Mouse (Mus musculus): ENCODE data around the gene Ambp. TPM values are rescaled to one million over a fixed set of nuclear protein-coding genes. Genes with fewer than 3 reads are reported as not detected.

Ambp gene
- 0.12 and 1.1 TPM in 2 replicates for polyA plus RNA-seq (2015; fragmentation: Nextera tagmentation; extraction: Ambion mirVana)

DNA sequence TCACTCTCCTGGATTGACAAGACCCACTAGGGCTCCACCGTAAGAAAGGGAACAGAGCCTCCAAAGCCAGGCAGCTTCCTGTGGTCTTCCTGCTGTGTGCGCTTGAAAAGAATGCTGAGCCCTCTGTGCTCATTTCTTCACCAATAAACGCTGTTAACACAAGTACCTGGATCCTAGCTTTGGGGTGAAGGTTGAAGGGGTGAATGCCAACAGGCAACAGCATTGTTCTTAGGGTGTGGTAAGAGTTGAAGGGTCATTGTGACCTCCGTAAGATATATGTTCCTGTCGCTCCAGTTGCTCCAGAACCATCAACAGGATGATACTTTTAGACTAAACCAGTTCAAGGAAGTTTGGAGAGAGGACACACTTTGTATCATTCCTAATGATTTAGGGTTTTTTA is at the start of gene Ambp:
TSS of gene Ambp (minus strand) at position 101 of the 400 bp plus-strand sequence.
- H3K27ac ChIP-seq (replicated peaks), result no peak within 1 kb of the TSS
- WGBS, result 64% methylated on average over 5 of the region's 5 CpGs
- no peaks in the 10 kb centered on the region for H3K36me3 ChIP-seq
- H3K27me3 ChIP-seq, result no peaks in the 10 kb centered on the region
- 0 out of 2 replicates have a peak, but pooled peaks cover 4% of the 10 kb centered on the region for H3K4me1 ChIP-seq (replicated peaks)
- no peak for ATAC-seq (ENCODE audit: low FRiP score, low read depth)
- no peak within 1 kb of the TSS for H3K4me2 ChIP-seq
- no peak within 1 kb of the TSS for H3K9ac ChIP-seq
- no peaks in the 10 kb centered on the region for H3K9me3 ChIP-seq
- H3K4me3 ChIP-seq, result no peak within 1 kb of the TSS

GRCm38 (mm10) chr4:63203874-63204273 is 49.3 kb upstream of the Ambp start:
- H3K9me3 ChIP-seq, result no peaks in the 10 kb centered on the region
- H3K4me2 ChIP-seq, result no peak overlapping the region
- no peak overlapping the region for H3K4me3 ChIP-seq
- H3K27me3 ChIP-seq, result no peaks in the 10 kb centered on the region
- H3K27ac ChIP-seq (replicated peaks), result no peak overlapping the region
- H3K4me1 ChIP-seq (replicated peaks), result 0 out of 2 replicates have a peak, but pooled peaks cover 3% of the 10 kb centered on the region
- no peak for ATAC-seq (ENCODE audit: low FRiP score, low read depth)
- no peak overlapping the region for H3K9ac ChIP-seq
- H3K36me3 ChIP-seq, result no peaks in the 10 kb centered on the region
- 91% methylated on average over 7 of the region's 7 CpGs for WGBS

DNA sequence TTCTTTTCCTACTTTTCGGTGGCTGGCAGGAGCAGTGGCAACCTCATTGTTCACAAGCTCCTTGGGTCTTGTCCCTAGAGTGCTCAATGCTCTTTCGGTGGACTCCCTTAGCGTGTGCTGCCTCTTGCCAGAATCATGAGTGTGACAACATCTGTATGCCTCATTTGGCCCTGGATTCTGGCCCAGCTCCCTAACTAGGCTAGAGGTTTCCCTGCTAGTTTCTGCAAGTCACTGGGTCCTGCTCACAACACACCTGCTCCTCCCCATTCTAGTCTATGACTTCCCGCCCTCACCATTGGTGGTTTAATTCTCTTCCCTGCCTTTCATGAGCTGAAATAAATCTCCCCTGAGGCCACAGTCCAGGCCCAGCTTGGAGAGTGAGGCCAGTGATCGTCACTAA is 44.8 kb upstream of the Ambp start:
- H3K4me1 ChIP-seq (replicated peaks), result no peaks in the 10 kb centered on the region
- no peaks in the 10 kb centered on the region for H3K9me3 ChIP-seq
- no peaks in the 10 kb centered on the region for H3K27me3 ChIP-seq
- no peak overlapping the region for H3K4me3 ChIP-seq
- 90% methylated on average over 5 of the region's 5 CpGs for WGBS
- no peak for ATAC-seq (ENCODE audit: low FRiP score, low read depth)
- no peak overlapping the region for H3K4me2 ChIP-seq
- no peak overlapping the region for H3K27ac ChIP-seq (replicated peaks)
- no peak overlapping the region for H3K9ac ChIP-seq
- H3K36me3 ChIP-seq, result no peaks in the 10 kb centered on the region

GRCm38 (mm10) chr4:63194366-63194765 is 39.8 kb upstream of the Ambp start:
- no peak for ATAC-seq (ENCODE audit: low FRiP score, low read depth)
- H3K4me1 ChIP-seq (replicated peaks), result no peaks in the 10 kb centered on the region
- no peak overlapping the region for H3K4me3 ChIP-seq
- no peaks in the 10 kb centered on the region for H3K9me3 ChIP-seq
- H3K27me3 ChIP-seq, result no peaks in the 10 kb centered on the region
- no peaks in the 10 kb centered on the region for H3K36me3 ChIP-seq
- no peak overlapping the region for H3K4me2 ChIP-seq
- H3K27ac ChIP-seq (replicated peaks), result no peak overlapping the region
- WGBS, result 89% methylated on average over 2 of the region's 2 CpGs
- H3K9ac ChIP-seq, result no peak overlapping the region

DNA sequence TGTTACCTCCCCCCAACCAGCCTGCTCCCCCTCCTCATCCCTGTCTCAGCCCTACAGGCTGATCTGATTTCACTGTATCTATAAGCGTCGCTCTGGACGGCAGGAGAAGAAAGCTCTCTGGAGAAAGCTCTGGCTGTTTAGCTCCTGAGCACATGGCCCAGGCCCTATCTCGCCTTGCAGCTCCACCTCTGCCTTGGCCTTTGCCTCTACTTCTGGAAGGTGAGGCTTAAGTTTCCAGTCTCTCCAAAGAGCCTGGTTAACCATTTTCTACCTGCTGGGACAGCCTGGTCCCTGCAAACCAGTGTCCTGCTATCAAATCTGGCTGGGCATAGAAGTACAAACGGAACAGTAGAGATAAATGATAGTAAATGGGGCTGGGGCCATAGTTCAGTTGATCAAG is 37.0 kb upstream of the Ambp start:
- 72% methylated on average over 5 of the region's 5 CpGs for WGBS
- H3K27ac ChIP-seq (replicated peaks), result no peak overlapping the region
- no peaks in the 10 kb centered on the region for H3K9me3 ChIP-seq
- H3K4me2 ChIP-seq, result no peak overlapping the region
- no peak for ATAC-seq (ENCODE audit: low FRiP score, low read depth)
- no peaks in the 10 kb centered on the region for H3K36me3 ChIP-seq
- H3K4me1 ChIP-seq (replicated peaks), result no peaks in the 10 kb centered on the region; the same call in 1 of the 2 replicates
- H3K27me3 ChIP-seq, result no peaks in the 10 kb centered on the region
- no peak overlapping the region for H3K4me3 ChIP-seq
- H3K9ac ChIP-seq, result no peak overlapping the region

DNA sequence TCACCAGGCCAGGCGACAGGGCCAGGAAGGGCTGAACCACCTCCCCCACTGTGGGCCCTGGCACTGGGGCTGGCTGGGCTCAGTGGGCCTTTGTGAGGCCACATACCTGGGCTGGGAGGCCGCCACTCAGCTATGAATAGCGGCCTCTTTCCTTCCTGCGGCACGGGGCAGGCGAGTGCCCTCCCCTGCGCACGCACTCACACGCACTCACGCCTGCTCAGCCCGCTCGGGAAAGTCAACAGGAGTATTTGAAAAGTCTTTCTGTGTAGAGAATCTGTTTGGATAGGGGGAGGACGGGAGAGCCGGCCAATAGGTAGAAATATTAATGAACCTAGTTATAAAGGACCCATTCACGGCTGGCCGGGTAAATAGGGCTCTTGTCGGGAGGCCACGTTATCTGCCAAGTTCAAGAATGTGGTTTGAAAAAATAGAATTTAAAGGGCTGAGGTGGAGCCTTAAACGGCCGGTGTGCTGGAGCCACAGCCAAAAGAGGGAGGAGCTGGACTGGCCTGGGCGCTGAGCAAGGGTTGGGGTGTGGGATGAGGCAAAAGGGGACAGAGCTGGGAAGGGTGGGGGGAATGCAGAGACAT is 31.8 kb upstream of the Ambp start:
- Histone ChIP-seq H3K4me3 (no peak overlapping the region), H3K4me2 (0 out of 2 replicates have a peak overlapping the region, but pooled peaks have one; percentile 4), H3K4me1 (replicated peaks) (peaks cover 5% of the 10 kb centered on the region; the same call in 1 of the 2 replicates), H3K27me3 (no peaks in the 10 kb centered on the region), H3K36me3 (no peaks in the 10 kb centered on the region), H3K9me3 (no peaks in the 10 kb centered on the region), H3K9ac (no peak overlapping the region), H3K27ac (replicated peaks) (no peak overlapping the region)
- WGBS, result 47% methylated on average over 21 of the region's 21 CpGs
- ATAC-seq (ENCODE audit: low FRiP score, low read depth), result peak; percentile 61

GRCm38 (mm10) chr4:63181556-63181955 is 27.0 kb upstream of the Ambp start:
- peak; percentile 90 for ATAC-seq (ENCODE audit: low FRiP score, low read depth)
- no peak overlapping the region for H3K27ac ChIP-seq (replicated peaks)
- 13% methylated on average over 5 of the region's 5 CpGs for WGBS
- no peaks in the 10 kb centered on the region for H3K36me3 ChIP-seq
- no peaks in the 10 kb centered on the region for H3K9me3 ChIP-seq
- H3K4me2 ChIP-seq, result no peak overlapping the region
- no peaks in the 10 kb centered on the region for H3K27me3 ChIP-seq
- H3K9ac ChIP-seq, result no peak overlapping the region
- peaks cover 5% of the 10 kb centered on the region; the same call in 1 of the 2 replicates for H3K4me1 ChIP-seq (replicated peaks)
- H3K4me3 ChIP-seq, result no peak overlapping the region

DNA sequence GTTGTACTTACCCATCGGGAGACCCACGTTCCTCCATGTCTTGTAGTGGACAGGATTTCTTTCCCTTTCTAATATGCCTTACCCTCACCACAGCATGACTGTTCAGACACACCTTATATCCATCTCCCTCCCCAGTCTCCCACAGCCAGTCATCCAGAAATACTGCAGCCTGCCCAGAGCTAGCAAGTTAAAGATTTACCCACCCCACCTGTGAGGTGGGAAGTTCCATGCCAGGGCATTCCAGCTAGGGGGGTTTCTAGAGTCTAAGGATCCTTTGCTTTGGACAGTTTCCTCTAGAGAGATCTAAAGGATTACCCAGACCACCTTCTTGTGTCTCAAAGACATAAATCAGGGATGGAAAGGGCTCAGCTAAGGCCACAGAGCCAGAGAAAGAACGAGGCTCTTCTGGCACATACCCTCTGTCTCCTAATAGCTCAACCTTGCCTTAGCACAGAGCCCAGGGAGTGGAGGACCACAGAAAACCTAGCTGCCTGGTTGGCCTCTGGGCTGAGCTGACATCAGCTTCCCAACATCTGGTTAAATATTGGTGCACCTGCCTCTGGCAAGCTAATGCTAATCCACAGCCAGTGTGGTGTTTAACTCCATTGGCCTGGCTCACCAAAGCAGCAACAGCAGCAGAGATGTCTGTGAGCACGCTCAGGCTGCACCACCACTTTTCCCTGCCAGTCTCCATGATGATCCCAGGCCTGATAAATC is 17.5 kb upstream of the Ambp start, which contains the start of gene Kif12:
TSS of gene Kif12 (minus strand) at position 163 of the 717 bp plus-strand sequence.
- H3K4me2 ChIP-seq, result no peak within 1 kb of the TSS
- WGBS, result 85% methylated on average over 4 of the region's 4 CpGs

GRCm38 (mm10) chr4:63171122-63171521 is 16.5 kb upstream of the Ambp start:
- no peak for ATAC-seq (ENCODE audit: low FRiP score, low read depth)
- Histone ChIP-seq H3K9ac (no peak overlapping the region), H3K4me3 (no peak overlapping the region), H3K4me2 (no peak overlapping the region), H3K9me3 (no peaks in the 10 kb centered on the region), H3K27me3 (no peaks in the 10 kb centered on the region; the same call in 1 of the 2 replicates), H3K4me1 (replicated peaks) (no peaks in the 10 kb centered on the region), H3K36me3 (no peaks in the 10 kb centered on the region), H3K27ac (replicated peaks) (no peak overlapping the region)
- 54% methylated on average over 24 of the region's 24 CpGs for WGBS

More for the DNA sequence above, 17.5 kb upstream of the Ambp start, which contains the start of gene Kif12:
- ATAC-seq (ENCODE audit: low FRiP score, low read depth), result no peak
- Histone ChIP-seq H3K9ac (no peak within 1 kb of the TSS), H3K9me3 (no peaks in the 10 kb centered on the region), H3K4me3 (no peak within 1 kb of the TSS), H3K27ac (replicated peaks) (no peak within 1 kb of the TSS), H3K36me3 (no peaks in the 10 kb centered on the region), H3K4me1 (replicated peaks) (no peaks in the 10 kb centered on the region), H3K27me3 (no peaks in the 10 kb centered on the region; the same call in 1 of the 2 replicates)

GRCm38 (mm10) chr4:63170061-63170460 is 15.5 kb upstream of the Ambp start:
- no peaks in the 10 kb centered on the region; the same call in 1 of the 2 replicates for H3K27me3 ChIP-seq
- H3K36me3 ChIP-seq, result no peaks in the 10 kb centered on the region
- no peak overlapping the region for H3K27ac ChIP-seq (replicated peaks)
- H3K9ac ChIP-seq, result no peak overlapping the region
- no peak for ATAC-seq (ENCODE audit: low FRiP score, low read depth)
- no peak overlapping the region for H3K4me2 ChIP-seq
- H3K9me3 ChIP-seq, result no peaks in the 10 kb centered on the region
- 89% methylated on average over 4 of the region's 4 CpGs for whole genome bisulfite sequencing
- no peaks in the 10 kb centered on the region for H3K4me1 ChIP-seq (replicated peaks)
- H3K4me3 ChIP-seq, result no peak overlapping the region

GRCm38 (mm10) chr4:63166323-63166722 is 11.7 kb upstream of the Ambp start:
- H3K9me3 ChIP-seq, result no peaks in the 10 kb centered on the region
- H3K9ac ChIP-seq, result no peak overlapping the region
- no peaks in the 10 kb centered on the region; the same call in 1 of the 2 replicates for H3K27me3 ChIP-seq
- H3K4me2 ChIP-seq, result no peak overlapping the region
- ATAC-seq (ENCODE audit: low FRiP score, low read depth), result no peak
- H3K4me3 ChIP-seq, result no peak overlapping the region
- no peaks in the 10 kb centered on the region for H3K36me3 ChIP-seq
- H3K4me1 ChIP-seq (replicated peaks), result no peaks in the 10 kb centered on the region
- 93% methylated on average over 5 of the region's 5 CpGs for WGBS
- no peak overlapping the region for H3K27ac ChIP-seq (replicated peaks)

DNA sequence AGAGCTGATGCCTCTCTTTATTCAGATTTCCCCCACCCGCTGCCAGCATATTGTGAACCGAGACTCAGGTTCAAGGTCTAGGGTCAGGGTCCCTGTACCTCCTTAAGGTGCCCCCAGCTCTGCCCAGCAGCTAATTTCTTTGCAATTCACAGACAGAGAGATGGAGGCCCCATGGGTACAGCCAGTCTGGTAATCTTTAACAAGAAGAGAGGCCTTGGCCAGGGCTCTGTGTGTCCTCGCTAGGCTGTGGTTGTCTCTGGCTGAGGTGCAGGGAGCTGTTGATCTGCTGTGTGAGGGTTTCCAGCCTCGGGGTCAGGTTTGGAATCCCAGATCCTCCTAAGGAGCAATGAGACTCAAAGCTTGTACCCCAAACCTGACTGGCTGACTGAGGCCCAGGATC is 11.0 kb upstream of the Ambp start:
- Histone ChIP-seq H3K9ac (no peak overlapping the region), H3K4me3 (no peak overlapping the region), H3K9me3 (no peaks in the 10 kb centered on the region), H3K27ac (replicated peaks) (no peak overlapping the region), H3K27me3 (no peaks in the 10 kb centered on the region), H3K4me1 (replicated peaks) (no peaks in the 10 kb centered on the region), H3K36me3 (no peaks in the 10 kb centered on the region), H3K4me2 (no peak overlapping the region)
- 88% methylated on average over 4 of the region's 4 CpGs for WGBS
- ATAC-seq (ENCODE audit: low FRiP score, low read depth), result no peak
